23 mouse cellular contexts compared by ENCODE assay signal in the genomic region with DNA sequence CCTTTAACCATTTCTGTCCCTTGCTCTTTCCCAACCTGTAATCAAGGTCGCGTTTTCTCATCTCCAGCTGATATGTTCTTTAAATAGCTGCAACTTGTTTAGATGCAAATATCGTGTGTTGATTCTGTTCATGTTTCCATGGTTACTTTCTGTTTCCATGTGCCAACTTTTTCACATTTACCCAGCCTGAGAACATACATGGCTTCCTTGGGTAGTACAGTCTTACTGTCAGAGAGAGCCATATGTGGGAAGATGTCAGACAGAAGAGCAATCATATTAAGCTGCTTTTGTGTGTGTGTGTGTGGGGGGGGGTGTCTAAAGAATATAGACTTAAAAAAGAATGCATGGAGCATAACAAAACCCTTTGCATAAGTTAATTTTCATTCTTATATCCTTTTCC. TPM values are rescaled to one million over a fixed set of nuclear protein-coding genes. Genes with fewer than 3 reads are reported as not detected.
DNase-seq lines count a peak whose midpoint lies in the region; ATAC-seq and TF ChIP-seq lines count a peak whose summit lies in the region.
"Had no signal": no experiment of that assay in that cellular context is flagged by ENCODE, and none has a peak within 500 bp of the region (broad histone marks: within the 10 kb centered on the region; RNA-seq: fewer than 3 reads in every experiment).

No protein-coding gene starts in this region.

- ATAC-seq in forebrain, embryonic 14.5 days, result no peak; the same call in 1 of the 2 replicates
- no peak for ATAC-seq in forebrain, embryonic 12.5 days (ENCODE audit: low FRiP score)
- ATAC-seq in forebrain, embryonic 16.5 days, result peak; percentile 59; the same call in 1 of the 2 replicates
- no peak; the same call in 1 of the 2 replicates for ATAC-seq in lung, embryonic 14.5 days (ENCODE audit: insufficient read depth)
- ATAC-seq: activated CD4-positive, CD25-positive, alpha-beta regulatory T cell, adult 4 months; CD4-positive, CD25-positive, alpha-beta regulatory T cell, adult 4 months; Patski had no signal

- H3K27ac ChIP-seq in forebrain, embryonic 14.5 days (ENCODE audit: low read depth, low read length), result no peak overlapping the region
- H3K27ac ChIP-seq in forebrain, embryonic 12.5 days, result no peak overlapping the region
- no peak overlapping the region for H3K27ac ChIP-seq in forebrain, embryonic 16.5 days (ENCODE audit: low read length)
- no peak overlapping the region for H3K27ac ChIP-seq in forebrain, embryonic 10.5 days
- H3K27ac ChIP-seq in lung, embryonic 14.5 days (ENCODE audit: low read depth), result no peak overlapping the region
- H3K27ac ChIP-seq: embryonic facial prominence, embryonic 10.5 days; embryonic facial prominence, embryonic 12.5 days had no signal

- no peaks in the 10 kb centered on the region for H3K36me3 ChIP-seq in forebrain, embryonic 14.5 days (ENCODE audit: control insufficient read depth, insufficient read depth, low read length)
- no peaks in the 10 kb centered on the region for H3K36me3 ChIP-seq in forebrain, embryonic 12.5 days (replicated peaks)
- H3K36me3 ChIP-seq in forebrain, embryonic 16.5 days (ENCODE audit: control insufficient read depth, insufficient read depth), result no peaks in the 10 kb centered on the region
- H3K36me3 ChIP-seq in forebrain, embryonic 10.5 days (replicated peaks), result no peaks in the 10 kb centered on the region
- no peaks in the 10 kb centered on the region for H3K36me3 ChIP-seq in lung, embryonic 14.5 days (ENCODE audit: insufficient read depth)
- H3K36me3 ChIP-seq: embryonic facial prominence, embryonic 10.5 days; embryonic facial prominence, embryonic 12.5 days; G1E had no signal

- H3K27me3 ChIP-seq in forebrain, embryonic 14.5 days (replicated peaks; ENCODE audit: control insufficient read depth, insufficient read depth, low read length), result no peaks in the 10 kb centered on the region
- no peaks in the 10 kb centered on the region for H3K27me3 ChIP-seq in forebrain, embryonic 12.5 days
- no peaks in the 10 kb centered on the region for H3K27me3 ChIP-seq in forebrain, embryonic 16.5 days (replicated peaks; ENCODE audit: control insufficient read depth, insufficient read depth, low read length)
- H3K27me3 ChIP-seq in forebrain, embryonic 10.5 days (ENCODE audit: poor library complexity, severe bottlenecking), result no peaks in the 10 kb centered on the region
- H3K27me3 ChIP-seq in lung, embryonic 14.5 days (ENCODE audit: insufficient read depth, low read length), result no peaks in the 10 kb centered on the region
- H3K27me3 ChIP-seq: CH12.LX; embryonic facial prominence, embryonic 12.5 days; Patski had no signal

- TF ChIP-seq CTCF in lung, embryonic 14.5 days (IDR thresholded peaks at IDR 0.05; ENCODE audit: low read depth), result no peak

- no peak overlapping the region for H3K4me2 ChIP-seq in forebrain, embryonic 14.5 days (ENCODE audit: low read length)
- H3K4me2 ChIP-seq in forebrain, embryonic 12.5 days, result no peak overlapping the region
- H3K4me2 ChIP-seq in forebrain, embryonic 16.5 days (ENCODE audit: low read length), result no peak overlapping the region
- no peak overlapping the region for H3K4me2 ChIP-seq in lung, embryonic 14.5 days
- H3K4me2 ChIP-seq: embryonic facial prominence, embryonic 12.5 days had no signal

- H3K4me1 ChIP-seq in forebrain, embryonic 14.5 days (ENCODE audit: control insufficient read depth, insufficient read depth, low read length), result no peaks in the 10 kb centered on the region
- H3K4me1 ChIP-seq in forebrain, embryonic 12.5 days, result no peaks in the 10 kb centered on the region
- H3K4me1 ChIP-seq in forebrain, embryonic 16.5 days (replicated peaks; ENCODE audit: control insufficient read depth, insufficient read depth, low read length), result peaks cover 5% of the 10 kb centered on the region; the same call in 1 of the 2 replicates
- no peaks in the 10 kb centered on the region for H3K4me1 ChIP-seq in forebrain, embryonic 10.5 days
- peaks cover 7% of the 10 kb centered on the region; the same call in 1 of the 2 replicates for H3K4me1 ChIP-seq in lung, embryonic 14.5 days (ENCODE audit: insufficient read depth)

- H3K9me3 ChIP-seq in forebrain, embryonic 14.5 days (replicated peaks; ENCODE audit: control insufficient read depth, low read length), result no peaks in the 10 kb centered on the region
- H3K9me3 ChIP-seq in forebrain, embryonic 12.5 days, result no peaks in the 10 kb centered on the region
- no peaks in the 10 kb centered on the region for H3K9me3 ChIP-seq in forebrain, embryonic 16.5 days (ENCODE audit: control insufficient read depth, low read length)
- H3K9me3 ChIP-seq in forebrain, embryonic 10.5 days, result no peaks in the 10 kb centered on the region
- H3K9me3 ChIP-seq in lung, embryonic 14.5 days (ENCODE audit: low read depth, low read length), result no peaks in the 10 kb centered on the region
- H3K9me3 ChIP-seq: embryonic facial prominence, embryonic 10.5 days; embryonic facial prominence, embryonic 12.5 days had no signal

- DNase-seq in forebrain, embryonic 14.5 days (ENCODE audit: low spot score), result peak; percentile 31
- DNase-seq in forebrain, embryonic 10.5 days (ENCODE audit: extremely low spot score, low spot score), result no peak
- DNase-seq in lung, embryonic 14.5 days, result peak; percentile 23
- no peak for DNase-seq in lung, postnatal 4 days
- DNase-seq in heart, adult 18-20 months, result no peak
- DNase-seq: adrenal gland, adult 8-10 months; adrenal gland, postnatal 14 days; adrenal gland, postnatal 36 days; B cell, adult 2 months; cerebellum, adult 11-12 months; cerebellum, adult 2 months; cerebellum, adult 9-10 months; cerebellum, postnatal 10 days; cerebellum, postnatal 25 days had no signal

- H3K4me3 ChIP-seq in forebrain, embryonic 14.5 days (ENCODE audit: low read depth, low read length), result no peak overlapping the region
- no peak overlapping the region for H3K4me3 ChIP-seq in forebrain, embryonic 12.5 days (replicated peaks)
- no peak overlapping the region for H3K4me3 ChIP-seq in forebrain, embryonic 16.5 days (replicated peaks; ENCODE audit: low read length)
- H3K4me3 ChIP-seq in forebrain, embryonic 10.5 days, result no peak overlapping the region
- no peak overlapping the region for H3K4me3 ChIP-seq in lung, embryonic 14.5 days (ENCODE audit: low read depth, low read length)
- H3K4me3 ChIP-seq: embryonic facial prominence, embryonic 10.5 days; embryonic facial prominence, embryonic 12.5 days had no signal

- 77% methylated on average over 3 of the region's 3 CpGs for WGBS in forebrain, embryonic 14.5 days
- 94% methylated on average over 3 of the region's 3 CpGs for WGBS in forebrain, embryonic 12.5 days
- WGBS in forebrain, embryonic 16.5 days, result 63% methylated on average over 3 of the region's 3 CpGs
- 88% methylated on average over 3 of the region's 3 CpGs for WGBS in forebrain, embryonic 10.5 days
- WGBS in lung, embryonic 14.5 days, result 76% methylated on average over 3 of the region's 3 CpGs

- no peak overlapping the region for H3K9ac ChIP-seq in forebrain, embryonic 14.5 days (ENCODE audit: low read length)
- H3K9ac ChIP-seq in forebrain, embryonic 12.5 days, result no peak overlapping the region
- H3K9ac ChIP-seq in forebrain, embryonic 16.5 days (replicated peaks; ENCODE audit: low read depth, low read length), result no peak overlapping the region
- no peak overlapping the region for H3K9ac ChIP-seq in lung, embryonic 14.5 days
- H3K9ac ChIP-seq: embryonic facial prominence, embryonic 12.5 days had no signal

RNA-seq across cellular contexts. Expression of gene Jag1, which starts 52.2 kb away (rescaled TPM):
- 6.5 and 8.8 TPM in 2 replicates for polyA plus RNA-seq in forebrain, embryonic 14.5 days (2014; fragmentation: Nextera tagmentation; extraction: Ambion mirVana)
- 20.5 and 21.2 TPM in 2 replicates for polyA plus RNA-seq in forebrain, embryonic 12.5 days (2016; fragmentation: Nextera tagmentation; extraction: Ambion mirVana)
- 8.9 and 12.4 TPM in 2 replicates for polyA plus RNA-seq in forebrain, embryonic 16.5 days (2015; fragmentation: Nextera tagmentation; extraction: Ambion mirVana)
- polyA plus RNA-seq in forebrain, embryonic 10.5 days (2016; fragmentation: Nextera tagmentation; extraction: Ambion mirVana), result 18.9 and 20.4 TPM in 2 replicates
- 13.6 and 15.3 TPM in 2 replicates for polyA plus RNA-seq in lung, embryonic 14.5 days (2014; fragmentation: Nextera tagmentation; extraction: Ambion mirVana)
- total RNA-seq in heart, adult 18-20 months (2021), result 1 to 10 TPM; 7.1 to 9.1 TPM
- total RNA-seq: CH12.LX, G1E had no signal
- polyA plus RNA-seq: G1E had no signal

Comparison
In these comparisons a context has a peak if more than half of its experiments do, and no peak if none do; other contexts are left out.
1. DNase-seq: peak in forebrain, embryonic 14.5 days (single experiment) and lung, embryonic 14.5 days (single experiment); none in forebrain, embryonic 10.5 days (single experiment), lung, postnatal 4 days (0 of 2) and heart, adult 18-20 months (0 of 2).